7 mouse cellular contexts compared by ENCODE assay signal in the genomic region with DNA sequence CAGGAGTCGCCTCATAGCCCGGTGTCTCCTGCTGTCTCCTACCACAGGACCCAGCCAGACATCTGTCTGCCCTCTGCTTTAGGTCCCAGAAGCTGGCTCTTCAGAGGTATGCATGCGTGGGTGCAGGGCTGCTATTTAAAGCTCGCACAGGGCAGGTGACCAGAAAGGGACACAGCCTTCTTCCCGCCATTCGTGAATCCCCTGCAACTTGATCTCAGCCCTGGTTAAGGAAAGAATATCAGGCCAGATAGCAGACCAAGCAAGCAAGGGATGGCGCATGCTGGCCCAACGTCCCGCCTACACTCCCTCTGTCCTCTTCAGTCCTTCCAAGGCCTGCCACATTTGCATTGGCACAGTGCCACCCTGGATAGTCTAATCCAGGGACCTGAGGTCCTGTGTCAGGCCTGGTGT. TPM values are rescaled to one million over a fixed set of nuclear protein-coding genes. Genes with fewer than 3 reads are reported as not detected.
DNase-seq lines count a peak whose midpoint lies in the region; ATAC-seq and TF ChIP-seq lines count a peak whose summit lies in the region.

No protein-coding gene starts in this region.

- peaks cover 17% of the 10 kb centered on the region; the same call in 1 of the 2 replicates for H3K36me3 ChIP-seq in neural tube, embryonic 13.5 days
- H3K36me3 ChIP-seq in myocyte (ENCODE audit: control insufficient read depth, insufficient read depth): peaks cover 35% of the 10 kb centered on the region

- no peak overlapping the region for H3K4me3 ChIP-seq in neural tube, embryonic 13.5 days
- no peak overlapping the region for H3K4me3 ChIP-seq in myocyte

- H3ac ChIP-seq in myocyte (ENCODE audit: control insufficient read depth, insufficient read length): no peak overlapping the region

- no peak for DNase-seq in neural tube, embryonic 10.5 days (ENCODE audit: extremely low spot score, low spot score)
- DNase-seq in cerebellum, adult 8-10 months: peak; percentile 62
- DNase-seq in heart, adult 8-10 months (ENCODE audit: low spot score): peak; percentile 56
- peak; percentile 70 for DNase-seq in kidney, postnatal 10 days
- no peak for DNase-seq in urinary bladder, postnatal 10 days (ENCODE audit: low spot score)

- TF ChIP-seq POLR2A in myocyte (IDR thresholded peaks at IDR 0.05; ENCODE audit: insufficient read length, low read depth): no peak

- H3K9ac ChIP-seq in neural tube, embryonic 13.5 days: no peak overlapping the region

- H3K9me3 ChIP-seq in neural tube, embryonic 13.5 days: no peaks in the 10 kb centered on the region

- no peak overlapping the region for H3K4me2 ChIP-seq in neural tube, embryonic 13.5 days
- H3K4me2 ChIP-seq in myocyte (ENCODE audit: low read depth): peak overlapping the region; percentile 53

- peaks cover 42% of the 10 kb centered on the region for H3K4me1 ChIP-seq in neural tube, embryonic 13.5 days (replicated peaks)

- WGBS in neural tube, embryonic 13.5 days: 64% methylated on average over 9 of the region's 9 CpGs

- H3K27ac ChIP-seq in neural tube, embryonic 13.5 days (replicated peaks): peak overlapping the region; percentile 70

- peaks cover 27% of the 10 kb centered on the region for H3K79me2 ChIP-seq in myocyte (ENCODE audit: control insufficient read depth, insufficient read depth)

- no peaks in the 10 kb centered on the region for H3K27me3 ChIP-seq in neural tube, embryonic 13.5 days
- H3K27me3 ChIP-seq in myocyte (ENCODE audit: control insufficient read depth, insufficient read depth, insufficient read length): no peaks in the 10 kb centered on the region

- ATAC-seq in neural tube, embryonic 13.5 days (ENCODE audit: low read depth): peak; percentile 63; the same call in 1 of the 2 replicates

TF ChIP-seq in myocyte, 11 proteins besides CTCF, POLR2A, EP300 and RAD21:
- TF ChIP-seq POLR2AphosphoS2 (IDR thresholded peaks at IDR 0.05; ENCODE audit: insufficient read length, low read depth) (peak; percentile 17), MAX (IDR thresholded peaks at IDR 0.05; ENCODE audit: low read depth) (no peak), MYOD1 (IDR thresholded peaks at IDR 0.05; ENCODE audit: control insufficient read depth in 1 of 3, insufficient read length in 2 of 3, low read depth in 2 of 3) (peak; percentile 31 to 74 (median 47)), E2F4 (IDR thresholded peaks at IDR 0.05; ENCODE audit: insufficient read depth) (no peak), CEBPB (IDR thresholded peaks at IDR 0.05; ENCODE audit: insufficient read depth, poor library complexity, severe bottlenecking) (no peak), REST (IDR thresholded peaks at IDR 0.05; ENCODE audit: insufficient read depth, insufficient read length) (no peak), USF1 (IDR thresholded peaks at IDR 0.05; ENCODE audit: low read depth) (no peak), MYOG (IDR thresholded peaks at IDR 0.05; ENCODE audit: control insufficient read depth in 1 of 3, insufficient read depth in 1 of 3, insufficient read length in 2 of 3, low read depth in 2 of 3) (peak in 2 of 3 experiments; percentile 28 to 78)

RNA-seq across cellular contexts. Expression of a gene that starts 17.4 kb away (rescaled TPM):
- 104 and 106 TPM in 2 replicates for polyA plus RNA-seq in neural tube, embryonic 13.5 days (2015; fragmentation: Nextera tagmentation; extraction: Ambion mirVana)
- 100 to 1,000 TPM; 202 to 217 (median 212) TPM for total RNA-seq in heart, adult 8-10 months (2022)
- polyA plus RNA-seq in myocyte (2012; fragmentation: generic; extraction: Trizol): 722 TPM

RNA-seq across cellular contexts. Expression of a gene that starts 53.1 kb away (rescaled TPM):
- 16.1 and 17.3 TPM in 2 replicates for polyA plus RNA-seq in neural tube, embryonic 13.5 days (2015; fragmentation: Nextera tagmentation; extraction: Ambion mirVana)
- total RNA-seq in heart, adult 8-10 months (2022): 10 to 100 TPM; 30.7 to 41.6 (median 35.2) TPM
- 34.5 TPM for polyA plus RNA-seq in myocyte (2012; fragmentation: generic; extraction: Trizol)

Comparison
In these comparisons a context has a peak if more than half of its experiments do, and no peak if none do; other contexts are left out.
1. DNase-seq: peak in cerebellum, adult 8-10 months (single experiment), heart, adult 8-10 months (single experiment) and kidney, postnatal 10 days (single experiment); none in neural tube, embryonic 10.5 days (single experiment) and urinary bladder, postnatal 10 days (single experiment).